Comparison of ENCODE assay signal across 15 mouse cellular contexts in the genomic region with DNA sequence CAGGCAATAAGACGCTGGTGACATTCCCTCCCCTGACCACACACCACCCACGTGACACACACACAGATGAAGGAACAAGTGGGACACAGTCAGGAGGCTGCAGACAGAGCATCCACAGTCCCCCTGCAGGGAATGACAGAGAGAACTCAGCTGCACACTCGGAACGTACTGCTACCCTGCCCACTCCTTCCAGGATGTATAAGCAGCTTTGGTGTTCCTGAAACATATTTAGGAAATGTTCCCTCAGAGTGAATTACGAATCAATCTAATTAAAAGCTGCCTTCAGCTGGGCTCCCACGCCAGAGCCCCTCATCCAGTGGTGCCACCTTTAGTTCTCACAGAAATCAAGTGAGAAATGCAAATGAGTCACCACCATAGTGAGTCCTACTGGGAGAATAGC. TPM values are rescaled to one million over a fixed set of nuclear protein-coding genes. Genes with fewer than 3 reads are reported as not detected.
DNase-seq lines count a peak whose midpoint lies in the region; ATAC-seq and TF ChIP-seq lines count a peak whose summit lies in the region.
"Had no signal": no experiment of that assay in that cellular context is flagged by ENCODE, and none has a peak within 500 bp of the region (broad histone marks: within the 10 kb centered on the region; RNA-seq: fewer than 3 reads in every experiment).

No protein-coding gene starts in this region.

- no peaks in the 10 kb centered on the region for H3K27me3 ChIP-seq in hindbrain, embryonic 16.5 days (replicated peaks; ENCODE audit: control insufficient read depth, insufficient read depth, low read length)
- H3K27me3 ChIP-seq in hindbrain, embryonic 11.5 days (ENCODE audit: control insufficient read depth, insufficient read depth, low read length), result no peaks in the 10 kb centered on the region
- H3K27me3 ChIP-seq in liver, postnatal 0 days (ENCODE audit: insufficient read depth, low read length), result no peaks in the 10 kb centered on the region
- H3K27me3 ChIP-seq: heart, embryonic 15.5 days; liver, embryonic 12.5 days; Patski had no signal

- H3K4me3 ChIP-seq in hindbrain, embryonic 16.5 days (ENCODE audit: low read length), result no peak overlapping the region
- no peak overlapping the region for H3K4me3 ChIP-seq in hindbrain, embryonic 11.5 days (ENCODE audit: low read depth, low read length)
- H3K4me3 ChIP-seq in liver, postnatal 0 days (ENCODE audit: low read depth, low read length), result no peak overlapping the region
- H3K4me3 ChIP-seq: heart, embryonic 15.5 days; liver, embryonic 12.5 days had no signal

- intact Hi-C loops in left cerebral cortex, postnatal 25 days (cut with DNase I), result loop anchor here (1.0 kb wide), 1 partner anchor 9 kb away; no protein-coding TSS in a partner anchor

- no peak for DNase-seq in hindbrain, embryonic 11.5 days (ENCODE audit: low spot score)
- DNase-seq in right cerebral cortex, adult 18-20 months, result peak; percentile 79
- DNase-seq in right cerebral cortex, postnatal 14 days, result no peak
- peak; percentile 70 to 87 for DNase-seq in left cerebral cortex, postnatal 25 days (ENCODE audit: low spot score in 2 of 2)
- no peak for DNase-seq in liver, postnatal 0 days
- no peak for DNase-seq in lung, postnatal 10 days
- DNase-seq: adrenal gland, adult 2 months; embryo, embryonic 11 days; gastrocnemius, postnatal 25 days; lung, postnatal 36 days; thymus, postnatal 25 days had no signal

- 0 out of 2 replicates have a peak overlapping the region, but pooled peaks have one; percentile 11 for H3K27ac ChIP-seq in hindbrain, embryonic 16.5 days (ENCODE audit: low read depth, low read length)
- H3K27ac ChIP-seq in hindbrain, embryonic 11.5 days (ENCODE audit: low read depth, low read length), result no peak overlapping the region
- no peak overlapping the region for H3K27ac ChIP-seq in liver, postnatal 0 days (ENCODE audit: low read depth)
- H3K27ac ChIP-seq: heart, embryonic 15.5 days; liver, embryonic 12.5 days had no signal

- ATAC-seq in hindbrain, embryonic 16.5 days, result peak; percentile 63
- ATAC-seq in hindbrain, embryonic 11.5 days (ENCODE audit: low FRiP score), result no peak
- no peak for ATAC-seq in liver, postnatal 0 days
- ATAC-seq: liver, embryonic 12.5 days; Patski had no signal

- H3K36me3 ChIP-seq in hindbrain, embryonic 16.5 days (ENCODE audit: control insufficient read depth, insufficient read depth, low read length), result no peaks in the 10 kb centered on the region
- H3K36me3 ChIP-seq in hindbrain, embryonic 11.5 days (ENCODE audit: control insufficient read depth, insufficient read depth, low read length), result no peaks in the 10 kb centered on the region
- no peaks in the 10 kb centered on the region for H3K36me3 ChIP-seq in liver, postnatal 0 days (replicated peaks; ENCODE audit: insufficient read depth, low read length)
- H3K36me3 ChIP-seq: heart, embryonic 15.5 days; liver, embryonic 12.5 days had no signal

- peaks cover 11% of the 10 kb centered on the region for H3K4me1 ChIP-seq in hindbrain, embryonic 16.5 days (ENCODE audit: control insufficient read depth, insufficient read depth, low read depth, low read length)
- peaks cover 5% of the 10 kb centered on the region; the same call in 1 of the 2 replicates for H3K4me1 ChIP-seq in hindbrain, embryonic 11.5 days (replicated peaks; ENCODE audit: control insufficient read depth, insufficient read depth, low read length)
- no peaks in the 10 kb centered on the region for H3K4me1 ChIP-seq in liver, postnatal 0 days (ENCODE audit: insufficient read depth)

- no peaks in the 10 kb centered on the region for H3K9me3 ChIP-seq in hindbrain, embryonic 16.5 days (ENCODE audit: control insufficient read depth, low read length)
- no peaks in the 10 kb centered on the region for H3K9me3 ChIP-seq in hindbrain, embryonic 11.5 days (ENCODE audit: control insufficient read depth, low read length)
- no peaks in the 10 kb centered on the region for H3K9me3 ChIP-seq in liver, postnatal 0 days (ENCODE audit: low read length)
- H3K9me3 ChIP-seq: heart, embryonic 15.5 days; liver, embryonic 12.5 days had no signal

- TF ChIP-seq EP300 in liver, postnatal 0 days (IDR thresholded peaks at IDR 0.05; ENCODE audit: low read depth), result no peak

- WGBS in hindbrain, embryonic 16.5 days, result 33% methylated on average over 6 of the region's 6 CpGs
- 68% methylated on average over 6 of the region's 6 CpGs for WGBS in hindbrain, embryonic 11.5 days
- WGBS in liver, postnatal 0 days (ENCODE audit: insufficient replicate concordance), result 67% methylated on average over 6 of the region's 6 CpGs

- no peak for TF ChIP-seq CTCF in liver, postnatal 0 days (IDR thresholded peaks at IDR 0.05; ENCODE audit: low read depth)

- no peak overlapping the region for H3K9ac ChIP-seq in hindbrain, embryonic 16.5 days (ENCODE audit: low read depth, low read length)
- H3K9ac ChIP-seq in hindbrain, embryonic 11.5 days (ENCODE audit: low read depth, low read length), result no peak overlapping the region
- no peak overlapping the region for H3K9ac ChIP-seq in liver, postnatal 0 days (replicated peaks)
- H3K9ac ChIP-seq: heart, embryonic 15.5 days; liver, embryonic 12.5 days had no signal

- H3K4me2 ChIP-seq in hindbrain, embryonic 16.5 days (ENCODE audit: low read length), result no peak overlapping the region
- no peak overlapping the region for H3K4me2 ChIP-seq in hindbrain, embryonic 11.5 days (replicated peaks; ENCODE audit: low read depth, low read length)
- no peak overlapping the region for H3K4me2 ChIP-seq in liver, postnatal 0 days (ENCODE audit: low read depth, low read length)
- H3K4me2 ChIP-seq: heart, embryonic 15.5 days; liver, embryonic 12.5 days had no signal

RNA-seq across cellular contexts. Expression of gene Smurf1, which starts 42.3 kb away (rescaled TPM):
- polyA plus RNA-seq in hindbrain, embryonic 16.5 days (2015; fragmentation: Nextera tagmentation; extraction: Ambion mirVana), result 14.9 and 30.0 TPM in 2 replicates
- 16.6 and 18.1 TPM in 2 replicates for polyA plus RNA-seq in hindbrain, embryonic 11.5 days (2014; fragmentation: Nextera tagmentation; extraction: Ambion mirVana)
- 10 to 100 TPM; 33.2 to 36.9 TPM for total RNA-seq in left cerebral cortex, postnatal 25 days (2021)
- 2.1 and 2.2 TPM in 2 replicates for polyA plus RNA-seq in liver, postnatal 0 days (2015; fragmentation: Nextera tagmentation; extraction: Ambion mirVana)

Comparison
In these comparisons a context has a peak if more than half of its experiments do, and no peak if none do; other contexts are left out.
1. DNase-seq: peak in right cerebral cortex, adult 18-20 months (single experiment) and left cerebral cortex, postnatal 25 days (2 of 2); none in hindbrain, embryonic 11.5 days (single experiment), right cerebral cortex, postnatal 14 days (single experiment), liver, postnatal 0 days (single experiment) and lung, postnatal 10 days (single experiment).